ENCODE assay signal across 11 mouse cellular contexts in genomic region chr17:47919826-47920225, GRCm38 (mm10). TPM values are rescaled to one million over a fixed set of nuclear protein-coding genes. Genes with fewer than 3 reads are reported as not detected.
DNase-seq lines count a peak whose midpoint lies in the region; ATAC-seq lines count a peak whose summit lies in the region.
"Had no signal": no experiment of that assay in that cellular context is flagged by ENCODE, and none has a peak within 500 bp of the region (broad histone marks: within the 10 kb centered on the region; RNA-seq: fewer than 3 reads in every experiment).

No protein-coding gene starts in this region.

- H3K4me1 ChIP-seq in heart, embryonic 11.5 days (ENCODE audit: control insufficient read depth, insufficient read depth, low read length) = peaks cover 17% of the 10 kb centered on the region
- peaks cover 91% of the 10 kb centered on the region for H3K4me1 ChIP-seq in embryonic facial prominence, embryonic 10.5 days
- peaks cover 48% of the 10 kb centered on the region for H3K4me1 ChIP-seq in hindbrain, embryonic 15.5 days (replicated peaks)
- H3K4me1 ChIP-seq in midbrain, embryonic 15.5 days = peaks cover 65% of the 10 kb centered on the region

- peak overlapping the region; percentile 12; the same call in 1 of the 2 replicates for H3K4me2 ChIP-seq in heart, embryonic 11.5 days
- H3K4me2 ChIP-seq in hindbrain, embryonic 15.5 days = peak overlapping the region; percentile 98
- peak overlapping the region; percentile 98 for H3K4me2 ChIP-seq in midbrain, embryonic 15.5 days

- peaks cover 2% of the 10 kb centered on the region; the same call in 1 of the 2 replicates for H3K36me3 ChIP-seq in heart, embryonic 11.5 days (ENCODE audit: control insufficient read depth, insufficient read depth, low read length)
- H3K36me3 ChIP-seq in embryonic facial prominence, embryonic 10.5 days (replicated peaks) = peaks cover 70% of the 10 kb centered on the region
- no peaks in the 10 kb centered on the region for H3K36me3 ChIP-seq in hindbrain, embryonic 15.5 days
- H3K36me3 ChIP-seq in midbrain, embryonic 15.5 days (replicated peaks) = no peaks in the 10 kb centered on the region

- no peak overlapping the region for H3K9ac ChIP-seq in heart, embryonic 11.5 days (ENCODE audit: low read depth, low read length)
- no peak overlapping the region for H3K9ac ChIP-seq in hindbrain, embryonic 15.5 days
- H3K9ac ChIP-seq in midbrain, embryonic 15.5 days = no peak overlapping the region; the same call in 1 of the 2 replicates

- intact Hi-C loops in heart, postnatal 25 days (cut with DNase I) = loop anchor here (5.0 kb wide), 3 partner anchors 43 to 177 kb away; no protein-coding TSS in a partner anchor
- intact Hi-C loops in left cerebral cortex, postnatal 36 days (cut with DNase I) = loop anchor here (5.0 kb wide), 1 partner anchor 177 kb away; no protein-coding TSS in a partner anchor

- no peak overlapping the region for H3K4me3 ChIP-seq in heart, embryonic 11.5 days (ENCODE audit: low read depth, low read length)
- peak overlapping the region; percentile 89 for H3K4me3 ChIP-seq in embryonic facial prominence, embryonic 10.5 days
- no peak overlapping the region for H3K4me3 ChIP-seq in hindbrain, embryonic 15.5 days
- no peak overlapping the region for H3K4me3 ChIP-seq in midbrain, embryonic 15.5 days

- WGBS in heart, embryonic 11.5 days (ENCODE audit: insufficient replicate concordance) = 56% methylated on average over 5 of the region's 5 CpGs
- WGBS in embryonic facial prominence, embryonic 10.5 days = 38% methylated on average over 5 of the region's 5 CpGs
- WGBS in hindbrain, embryonic 15.5 days = 25% methylated on average over 5 of the region's 5 CpGs
- WGBS in midbrain, embryonic 15.5 days = 29% methylated on average over 5 of the region's 5 CpGs

- no peak for ATAC-seq in heart, embryonic 11.5 days (replicated peaks; ENCODE audit: insufficient number of reproducible peaks, low FRiP score, low TSS enrichment)
- ATAC-seq in hindbrain, embryonic 15.5 days (ENCODE audit: low FRiP score, low read depth) = no peak
- ATAC-seq in midbrain, embryonic 15.5 days (replicated peaks) = no peak
- ATAC-seq in megakaryocyte progenitor cell, adult 5-6 weeks (replicated peaks; ENCODE audit: poor library complexity) = no peak

- no peaks in the 10 kb centered on the region for H3K27me3 ChIP-seq in heart, embryonic 11.5 days (ENCODE audit: control insufficient read depth, insufficient read depth, low read length)
- peaks cover 17% of the 10 kb centered on the region for H3K27me3 ChIP-seq in embryonic facial prominence, embryonic 10.5 days (replicated peaks; ENCODE audit: low read depth, poor library complexity, severe bottlenecking)
- peaks cover 58% of the 10 kb centered on the region for H3K27me3 ChIP-seq in hindbrain, embryonic 15.5 days
- H3K27me3 ChIP-seq in midbrain, embryonic 15.5 days (replicated peaks) = peaks cover 6% of the 10 kb centered on the region

- H3K9me3 ChIP-seq in heart, embryonic 11.5 days (replicated peaks; ENCODE audit: control insufficient read depth, low read length) = no peaks in the 10 kb centered on the region
- no peaks in the 10 kb centered on the region for H3K9me3 ChIP-seq in embryonic facial prominence, embryonic 10.5 days
- H3K9me3 ChIP-seq in hindbrain, embryonic 15.5 days = no peaks in the 10 kb centered on the region
- no peaks in the 10 kb centered on the region for H3K9me3 ChIP-seq in midbrain, embryonic 15.5 days

- DNase-seq in heart, postnatal 25 days (ENCODE audit: low spot score) = no peak
- DNase-seq in embryonic facial prominence, embryonic 10.5 days (ENCODE audit: low spot score) = no peak
- DNase-seq in left cerebral cortex, postnatal 36 days (ENCODE audit: low spot score in 2 of 2) = no peak
- no peak for DNase-seq in ovary, postnatal 14 days (ENCODE audit: low spot score)
- DNase-seq: adrenal gland, adult 2 months; kidney, adult 2 months; lung, postnatal 4 days had no signal

- no peak overlapping the region for H3K27ac ChIP-seq in heart, embryonic 11.5 days (ENCODE audit: low read depth, low read length)
- no peak overlapping the region; the same call in 1 of the 2 replicates for H3K27ac ChIP-seq in embryonic facial prominence, embryonic 10.5 days (replicated peaks)
- no peak overlapping the region for H3K27ac ChIP-seq in hindbrain, embryonic 15.5 days (replicated peaks)
- H3K27ac ChIP-seq in midbrain, embryonic 15.5 days = no peak overlapping the region

RNA-seq across cellular contexts. Expression of gene Foxp4, which starts 4.6 kb away (rescaled TPM):
- 15.6 and 21.1 TPM in 2 replicates for polyA plus RNA-seq in heart, embryonic 11.5 days (2014; fragmentation: Nextera tagmentation; extraction: Ambion mirVana)
- total RNA-seq in heart, postnatal 25 days (2021) = 1 to 10 TPM; 9.4 to 9.6 TPM
- polyA plus RNA-seq in embryonic facial prominence, embryonic 10.5 days (2016; fragmentation: Nextera tagmentation; extraction: Ambion mirVana) = 26.9 and 28.1 TPM in 2 replicates
- polyA plus RNA-seq in hindbrain, embryonic 15.5 days (2015; fragmentation: Nextera tagmentation; extraction: Ambion mirVana) = 34.3 and 42.2 TPM in 2 replicates
- 43.3 and 46.6 TPM in 2 replicates for polyA plus RNA-seq in midbrain, embryonic 15.5 days (2015; fragmentation: Nextera tagmentation; extraction: Ambion mirVana)
- 20.1 and 21.3 TPM in 2 replicates for total RNA-seq in megakaryocyte progenitor cell, adult 5-6 weeks (2015)
- 3.2 and 4.0 TPM in 2 replicates for total RNA-seq in megakaryocyte progenitor cell, adult 5-6 weeks (2017)
- 10 to 100 TPM; 44.1 to 55.9 TPM for total RNA-seq in left cerebral cortex, postnatal 36 days (2021)

Comparison
In these comparisons a context has a peak if more than half of its experiments do, and no peak if none do; other contexts are left out.
1. H3K4me2 ChIP-seq: peak in every context shown above with its lines; median percentile 98 in hindbrain, embryonic 15.5 days; 98 in midbrain, embryonic 15.5 days; 12 in heart, embryonic 11.5 days.